Mouse (Mus musculus) myocyte (in vitro differentiated cells): ENCODE measurements around the gene Mctp1. TPM values are rescaled to one million over a fixed set of nuclear protein-coding genes. Genes with fewer than 3 reads are reported as not detected.

Source experiments
- H3K27me3 ChIP-seq: one replicate; pipeline ENCODE4 v1.6.1; 2011; ENCODE audit not compliant: control insufficient read depth, insufficient read depth, insufficient read length
- H3K36me3 ChIP-seq: one replicate; pipeline ENCODE4 v1.6.1; 2011; ENCODE audit not compliant: control insufficient read depth, insufficient read depth
- H3K4me2 ChIP-seq: one replicate; pipeline ENCODE4 v1.6.1; 2011; ENCODE audit warnings: low read depth, control low read depth
- H3K4me3 ChIP-seq: one replicate; pipeline ENCODE4 v1.5.1; 2011; ENCODE audit warnings: mild to moderate bottlenecking, control low read depth, moderate library complexity
- H3K79me2 ChIP-seq: one replicate; pipeline ENCODE4 v1.6.1; 2011; ENCODE audit not compliant: control insufficient read depth, insufficient read depth
- H3ac ChIP-seq: one replicate; pipeline ENCODE4 v1.6.1; 2011; ENCODE audit not compliant: control insufficient read depth, insufficient read length
- CEBPB ChIP-seq: IDR thresholded peaks from 2 replicates; pipeline ENCODE4 v1.6.1; 2011; ENCODE audit warnings: mild to moderate bottlenecking, moderate library complexity; ENCODE audit not compliant: poor library complexity, insufficient read depth, severe bottlenecking
- E2F4 ChIP-seq: IDR thresholded peaks from one replicate; pipeline ENCODE4 v1.6.1; 2011; ENCODE audit warnings: mild to moderate bottlenecking, control low read depth, moderate library complexity; ENCODE audit not compliant: insufficient read depth
- MAX ChIP-seq: IDR thresholded peaks from one replicate; pipeline ENCODE4 v1.6.1; 2011; ENCODE audit warnings: low read depth, mild to moderate bottlenecking, control low read depth
- MYOD1 ChIP-seq, 3 experiments: IDR thresholded peaks; one replicate each; pipeline ENCODE4 v1.6.1; 2011; ENCODE audit warnings: control low read depth in 2 of 3, low read depth in 2 of 3, mild to moderate bottlenecking in 2 of 3, moderate library complexity in 1 of 3; ENCODE audit not compliant: insufficient read length in 2 of 3, control insufficient read depth in 1 of 3
- MYOG ChIP-seq, 3 experiments: IDR thresholded peaks; one replicate each; pipeline ENCODE4 v1.6.1; 2011; ENCODE audit warnings: control low read depth in 2 of 3, low read depth in 2 of 3, mild to moderate bottlenecking in 2 of 3; ENCODE audit not compliant: insufficient read length in 2 of 3, control insufficient read depth in 1 of 3, insufficient read depth in 1 of 3
- POLR2A ChIP-seq: IDR thresholded peaks from one replicate; pipeline ENCODE4 v1.6.1; 2011; ENCODE audit warnings: low read depth, mild to moderate bottlenecking, control low read depth, moderate library complexity; ENCODE audit not compliant: insufficient read length
- POLR2AphosphoS2 ChIP-seq: IDR thresholded peaks from one replicate; pipeline ENCODE4 v1.6.1; 2011; ENCODE audit warnings: low read depth, control low read depth; ENCODE audit not compliant: insufficient read length
- REST ChIP-seq: IDR thresholded peaks from one replicate; pipeline ENCODE4 v1.6.1; 2011; ENCODE audit warnings: mild to moderate bottlenecking, control low read depth, moderate library complexity; ENCODE audit not compliant: insufficient read depth, insufficient read length
- SRF ChIP-seq: IDR thresholded peaks from one replicate; pipeline ENCODE4 v1.6.1; 2011; ENCODE audit warnings: low read depth; ENCODE audit not compliant: control insufficient read depth, insufficient read length
- TCF12 ChIP-seq: IDR thresholded peaks from one replicate; pipeline ENCODE4 v1.6.1; 2011; ENCODE audit warnings: mild to moderate bottlenecking, control low read depth; ENCODE audit not compliant: poor library complexity, insufficient read depth, severe bottlenecking
- TCF3 ChIP-seq: IDR thresholded peaks from one replicate; pipeline ENCODE4 v1.6.1; 2011; ENCODE audit warnings: low read depth, control low read depth; ENCODE audit not compliant: insufficient read length
- USF1 ChIP-seq: IDR thresholded peaks from one replicate; pipeline ENCODE4 v1.6.1; 2011; ENCODE audit warnings: low read depth, mild to moderate bottlenecking, control low read depth, moderate library complexity
- polyA plus RNA-seq: library from polyadenylated mRNA; unstranded; fragments of >200 nt; fragmentation: generic; extraction: Trizol; gene quantifications from one replicate; pipeline ENCODE4 v1.2.1, GENCODE M21; 2012; ENCODE audit warnings: missing spikeins

The Mctp1 gene
- polyA plus RNA-seq, 1 experiment = 0.67 TPM

- H3K36me3 ChIP-seq = no peaks in the 10 kb centered on the region
- no peak overlapping the region for H3K4me3 ChIP-seq
- TF ChIP-seq USF1 (no peak), POLR2AphosphoS2 (no peak), MYOG (IDR thresholded peaks at IDR 0.05; ENCODE audit: control insufficient read depth in 1 of 3, insufficient read depth in 1 of 3, insufficient read length in 2 of 3, low read depth in 2 of 3) (no peak)
- no peak overlapping the region for H3K4me2 ChIP-seq
- H3K27me3 ChIP-seq = no peaks in the 10 kb centered on the region
- no peaks in the 10 kb centered on the region for H3K79me2 ChIP-seq
- H3ac ChIP-seq = no peak overlapping the region
These were observed 227.2 kb downstream of the Mctp1 start for GRCm38 (mm10) chr13:76611499-76611898.

- Histone ChIP-seq H3K36me3 (no peaks in the 10 kb centered on the region), H3K4me2 (no peak overlapping the region), H3K79me2 (no peaks in the 10 kb centered on the region), H3ac (no peak overlapping the region), H3K4me3 (no peak overlapping the region), H3K27me3 (no peaks in the 10 kb centered on the region)
- TF ChIP-seq E2F4 (no peak), SRF (no peak), MYOD1 (IDR thresholded peaks at IDR 0.05; ENCODE audit: control insufficient read depth in 1 of 3, insufficient read length in 2 of 3, low read depth in 2 of 3) (no peak), USF1 (no peak), REST (no peak)
These were observed 235.8 kb downstream of the Mctp1 start for GRCm38 (mm10) chr13:76620111-76620510.

GRCm38 (mm10) chr13:76620525-76620924 lies 236.2 kb downstream of the Mctp1 start:
- H3K36me3 ChIP-seq = no peaks in the 10 kb centered on the region
- no peak overlapping the region for H3K4me3 ChIP-seq
- no peak overlapping the region for H3ac ChIP-seq
- H3K4me2 ChIP-seq = no peak overlapping the region
- no peak for TF ChIP-seq SRF
- no peak for TF ChIP-seq TCF12
- no peak for TF ChIP-seq MYOG (IDR thresholded peaks at IDR 0.05; ENCODE audit: control insufficient read depth in 1 of 3, insufficient read depth in 1 of 3, insufficient read length in 2 of 3, low read depth in 2 of 3)
- TF ChIP-seq POLR2A = no peak
- no peak for TF ChIP-seq E2F4
- TF ChIP-seq MAX = no peak
- no peak for TF ChIP-seq CEBPB
- no peak for TF ChIP-seq REST
- no peak for TF ChIP-seq USF1
- no peak for TF ChIP-seq MYOD1 (IDR thresholded peaks at IDR 0.05; ENCODE audit: control insufficient read depth in 1 of 3, insufficient read length in 2 of 3, low read depth in 2 of 3)
- TF ChIP-seq TCF3 = no peak
- TF ChIP-seq POLR2AphosphoS2 = no peak
- H3K79me2 ChIP-seq = no peaks in the 10 kb centered on the region
- H3K27me3 ChIP-seq = no peaks in the 10 kb centered on the region

- Histone ChIP-seq H3K79me2 (no peaks in the 10 kb centered on the region), H3K4me2 (peak overlapping the region; percentile 19), H3K27me3 (no peaks in the 10 kb centered on the region), H3K36me3 (no peaks in the 10 kb centered on the region), H3ac (no peak overlapping the region), H3K4me3 (no peak overlapping the region)
- TF ChIP-seq MYOD1 (IDR thresholded peaks at IDR 0.05; ENCODE audit: control insufficient read depth in 1 of 3, insufficient read length in 2 of 3, low read depth in 2 of 3) (no peak), MAX (no peak), TCF12 (no peak), POLR2A (no peak), TCF3 (no peak), POLR2AphosphoS2 (no peak), CEBPB (no peak), REST (no peak), SRF (no peak), E2F4 (no peak), MYOG (IDR thresholded peaks at IDR 0.05; ENCODE audit: control insufficient read depth in 1 of 3, insufficient read depth in 1 of 3, insufficient read length in 2 of 3, low read depth in 2 of 3) (no peak), USF1 (no peak)
These were observed 249.4 kb downstream of the Mctp1 start for GRCm38 (mm10) chr13:76633707-76634106.

- no peak overlapping the region for H3ac ChIP-seq
- no peaks in the 10 kb centered on the region for H3K27me3 ChIP-seq
- no peaks in the 10 kb centered on the region for H3K79me2 ChIP-seq
- TF ChIP-seq CEBPB (no peak), TCF3 (no peak), POLR2A (no peak), SRF (no peak), MYOG (IDR thresholded peaks at IDR 0.05; ENCODE audit: control insufficient read depth in 1 of 3, insufficient read depth in 1 of 3, insufficient read length in 2 of 3, low read depth in 2 of 3) (no peak), TCF12 (no peak), REST (no peak), E2F4 (no peak), POLR2AphosphoS2 (no peak), USF1 (no peak), MYOD1 (IDR thresholded peaks at IDR 0.05; ENCODE audit: control insufficient read depth in 1 of 3, insufficient read length in 2 of 3, low read depth in 2 of 3) (no peak), MAX (no peak)
- no peaks in the 10 kb centered on the region for H3K36me3 ChIP-seq
- H3K4me3 ChIP-seq = no peak overlapping the region
- no peak overlapping the region for H3K4me2 ChIP-seq
These were observed 253.9 kb downstream of the Mctp1 start for GRCm38 (mm10) chr13:76638282-76638681.
